Mouse (Mus musculus) ovary, postnatal 14 days (tissue): ENCODE data around the gene Vps16.

Source experiments
- DNase-seq: peaks from one replicate; pipeline ENCODE4 v3.0.0; 2022; ENCODE audit warnings: low spot score

Gene Vps16

GRCm38 (mm10) chr2:130424126-130424853, at the start of gene Vps16, which contains the start of gene Pced1a:
TSS of gene Vps16 (plus strand) at chr2:130424339.
TSS of gene Pced1a (minus strand) at chr2:130424701.
- DNase-seq, result peak; percentile 87

DNA sequence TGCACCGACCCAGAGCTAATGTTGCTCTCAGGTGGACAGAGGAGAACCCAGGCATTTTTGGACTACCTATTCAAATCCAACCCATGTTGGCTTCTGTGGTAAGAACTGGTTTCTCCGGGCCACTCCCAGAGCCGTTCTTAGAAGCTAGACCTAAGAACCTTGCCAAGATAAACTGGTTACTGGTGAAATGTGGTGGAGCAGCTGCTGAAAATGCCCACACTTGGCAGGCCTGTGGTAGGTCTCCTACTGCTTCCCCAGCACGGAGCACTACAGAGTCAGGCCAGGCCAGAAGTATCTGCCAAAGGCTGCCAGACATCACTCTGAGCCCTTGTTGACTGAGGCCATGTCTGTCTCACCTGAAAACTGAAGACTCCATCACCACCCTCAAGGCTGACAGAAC, 49.2 kb upstream of the Vps16 start:
- DNase-seq, result no peak

- no peak for DNase-seq
Observed at GRCm38 (mm10) chr2:130383205-130383604, 40.9 kb upstream of the Vps16 start.

GRCm38 (mm10) chr2:130383895-130384294, 40.2 kb upstream of the Vps16 start:
- no peak for DNase-seq

DNA sequence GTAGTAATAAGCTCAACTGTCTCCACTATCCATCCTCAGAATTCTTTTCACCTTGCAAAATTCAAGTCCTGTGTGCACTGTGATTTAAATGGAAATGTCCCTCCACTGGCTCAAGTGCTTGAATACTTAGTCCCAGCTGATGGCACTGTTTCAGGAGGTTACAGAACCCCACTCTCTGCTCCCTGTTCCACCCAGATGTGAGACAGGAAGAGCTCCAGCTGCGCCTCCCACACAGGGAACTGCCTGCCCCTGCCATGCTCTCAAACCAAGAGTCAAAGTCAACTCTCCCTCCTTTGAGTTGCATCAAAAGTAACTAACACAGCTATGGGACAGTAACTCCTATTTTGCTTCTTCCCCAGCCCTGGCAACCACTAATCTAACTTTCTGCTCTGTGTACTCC, 37.9 kb upstream of the Vps16 start:
- no peak for DNase-seq

- no peak for DNase-seq
Observed at GRCm38 (mm10) chr2:130388796-130389195, 35.3 kb upstream of the Vps16 start.

DNA sequence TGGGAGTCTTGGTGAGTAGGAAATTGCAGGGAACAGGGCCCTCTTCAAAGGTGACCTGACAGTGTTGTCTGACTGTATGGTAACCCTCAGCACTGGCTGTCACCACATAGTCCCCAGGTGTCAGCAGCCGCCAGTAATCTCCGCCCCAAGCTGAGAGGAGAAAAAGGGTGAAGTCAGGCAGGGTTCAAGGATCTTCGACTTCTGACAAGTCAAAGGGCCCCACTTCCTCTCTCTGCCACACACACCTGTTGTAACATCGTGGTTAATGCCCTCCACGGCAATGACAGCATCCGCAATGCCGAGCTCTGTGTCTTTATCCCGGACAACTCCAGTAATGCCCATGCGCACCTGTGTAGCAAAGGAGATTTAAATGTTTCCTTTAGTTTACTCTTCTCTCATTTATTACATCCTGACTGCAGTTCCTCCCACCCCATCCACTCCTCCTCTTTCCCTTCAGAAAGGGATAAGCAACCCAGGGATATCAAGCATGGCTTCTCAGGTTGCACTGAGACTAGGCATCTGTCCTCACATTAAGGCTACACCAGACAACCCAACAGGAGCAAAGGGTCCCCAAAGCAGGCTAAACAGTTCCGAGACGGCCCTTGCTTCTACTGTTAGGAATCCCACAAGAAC, 33.0 kb upstream of the Vps16 start:
- no peak for DNase-seq

DNA sequence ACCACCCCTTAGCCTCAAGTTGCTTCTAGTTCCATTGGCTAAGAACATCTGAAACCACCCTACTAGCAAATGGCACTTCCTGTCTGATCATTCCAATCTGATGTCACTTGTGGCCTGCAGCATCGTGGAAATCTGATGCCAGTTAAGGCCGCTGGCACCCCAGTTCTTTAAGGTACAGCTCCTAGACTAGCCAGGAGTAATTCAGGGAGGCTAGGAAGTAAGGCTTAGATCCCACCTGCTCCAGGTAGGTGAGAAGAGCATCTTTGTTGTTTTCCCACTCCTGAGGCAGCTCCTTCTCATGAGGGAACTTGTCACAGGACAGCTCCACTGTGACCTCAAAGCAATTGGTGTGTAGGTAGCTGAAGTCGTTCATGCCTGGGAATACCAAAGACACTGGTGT, 31.3 kb upstream of the Vps16 start:
- DNase-seq, result no peak

- DNase-seq, result no peak
Observed at GRCm38 (mm10) chr2:130395696-130396095, 28.4 kb upstream of the Vps16 start.

- DNase-seq, result peak; percentile 17
Observed at GRCm38 (mm10) chr2:130397186-130397985, 26.8 kb upstream of the Vps16 start, which contains the start of gene Cpxm1. TSS of gene Cpxm1 (minus strand) at chr2:130397574.

DNA sequence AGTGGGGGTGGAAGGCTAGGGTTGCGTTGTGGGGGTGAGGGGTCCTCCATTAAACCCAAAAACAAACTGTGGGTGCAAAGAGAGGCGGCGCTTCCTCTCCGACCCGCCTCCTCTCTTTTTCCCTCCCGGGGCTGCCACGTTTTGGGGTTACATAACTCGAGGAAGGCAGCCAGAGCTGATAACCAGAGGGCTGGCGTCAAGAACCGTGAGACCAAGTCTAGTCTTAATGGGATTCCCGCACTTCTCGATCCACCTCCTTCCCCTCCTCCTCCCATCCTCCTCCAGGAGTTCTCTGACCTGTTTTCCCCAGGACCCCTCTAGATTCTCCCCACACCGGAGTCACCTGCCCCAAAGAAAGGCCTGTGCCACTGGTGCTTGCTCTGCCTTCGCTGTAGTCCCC, 26.0 kb upstream of the Vps16 start:
- no peak for DNase-seq

GRCm38 (mm10) chr2:130400046-130400445, 24.1 kb upstream of the Vps16 start:
- DNase-seq, result no peak

DNA sequence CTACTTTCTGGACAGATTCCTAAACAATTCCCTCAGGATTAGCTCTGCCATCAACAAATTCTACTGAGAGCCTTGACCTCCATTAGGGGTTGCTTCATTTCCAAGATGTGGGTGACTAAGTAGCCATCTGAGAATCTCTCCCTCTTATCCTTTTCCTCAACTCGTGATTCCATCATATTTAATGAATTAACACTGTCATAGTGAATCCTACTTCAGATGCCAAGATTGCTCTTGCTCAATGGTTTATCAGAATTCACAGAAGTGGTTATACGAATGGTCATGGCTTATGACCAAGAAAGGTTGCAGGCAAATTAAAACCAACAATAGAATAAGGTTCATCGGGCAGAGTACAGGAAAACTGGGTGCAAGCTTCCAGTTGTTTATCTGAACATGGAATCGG, 22.2 kb upstream of the Vps16 start:
- no peak for DNase-seq

DNA sequence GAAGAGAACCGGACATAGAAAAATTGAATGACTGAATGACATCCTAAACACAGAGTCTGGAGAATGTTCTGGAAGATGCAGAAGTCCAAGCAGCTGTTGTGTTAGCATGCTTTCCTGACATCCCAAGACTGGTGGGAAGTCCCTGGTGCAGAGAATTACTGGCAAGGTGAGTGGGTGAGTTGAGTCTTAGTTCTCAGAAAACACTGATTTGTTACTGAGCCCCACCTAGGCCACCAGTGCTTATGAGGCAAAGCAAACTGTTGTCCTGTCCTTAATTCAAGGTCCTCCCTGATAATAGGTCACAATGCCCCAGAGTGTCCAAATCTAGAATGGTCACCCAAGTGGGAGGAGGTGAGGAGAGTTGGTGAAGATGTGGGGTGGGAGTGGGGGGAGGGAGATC, 19.2 kb upstream of the Vps16 start, which contains the start of the genes Gm28372 and 1700020A23Rik:
Gm28372 (plus strand) TSS at position 301 of the 400 bp plus-strand sequence.
1700020A23Rik (plus strand) TSS at position 321 of the 400 bp plus-strand sequence.
- no peak for DNase-seq

DNA sequence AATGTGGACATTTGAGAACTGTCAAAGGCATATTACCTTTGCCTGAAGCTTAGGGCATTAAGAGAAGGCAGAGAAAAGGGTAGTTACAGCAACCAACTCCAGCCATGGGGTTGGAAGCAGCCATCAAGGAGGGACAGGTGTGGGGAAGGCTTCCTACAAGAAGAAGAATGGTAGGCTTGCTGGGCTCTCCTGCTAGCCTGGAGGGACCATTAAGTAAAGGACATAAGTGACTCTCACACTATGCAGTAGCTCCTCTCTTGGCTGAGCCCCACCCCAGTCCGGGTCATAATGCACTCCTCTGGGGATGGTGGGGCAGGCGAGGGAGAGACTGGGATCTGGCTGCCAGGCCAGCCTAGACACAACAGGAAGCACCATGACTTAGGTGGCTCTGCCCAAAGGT, 18.0 kb upstream of the Vps16 start, which contains the start of gene Tmem239:
Tmem239 (plus strand) TSS at position 301 of the 400 bp plus-strand sequence.
- no peak for DNase-seq

GRCm38 (mm10) chr2:130408194-130408593, 15.9 kb upstream of the Vps16 start:
- DNase-seq, result no peak

DNA sequence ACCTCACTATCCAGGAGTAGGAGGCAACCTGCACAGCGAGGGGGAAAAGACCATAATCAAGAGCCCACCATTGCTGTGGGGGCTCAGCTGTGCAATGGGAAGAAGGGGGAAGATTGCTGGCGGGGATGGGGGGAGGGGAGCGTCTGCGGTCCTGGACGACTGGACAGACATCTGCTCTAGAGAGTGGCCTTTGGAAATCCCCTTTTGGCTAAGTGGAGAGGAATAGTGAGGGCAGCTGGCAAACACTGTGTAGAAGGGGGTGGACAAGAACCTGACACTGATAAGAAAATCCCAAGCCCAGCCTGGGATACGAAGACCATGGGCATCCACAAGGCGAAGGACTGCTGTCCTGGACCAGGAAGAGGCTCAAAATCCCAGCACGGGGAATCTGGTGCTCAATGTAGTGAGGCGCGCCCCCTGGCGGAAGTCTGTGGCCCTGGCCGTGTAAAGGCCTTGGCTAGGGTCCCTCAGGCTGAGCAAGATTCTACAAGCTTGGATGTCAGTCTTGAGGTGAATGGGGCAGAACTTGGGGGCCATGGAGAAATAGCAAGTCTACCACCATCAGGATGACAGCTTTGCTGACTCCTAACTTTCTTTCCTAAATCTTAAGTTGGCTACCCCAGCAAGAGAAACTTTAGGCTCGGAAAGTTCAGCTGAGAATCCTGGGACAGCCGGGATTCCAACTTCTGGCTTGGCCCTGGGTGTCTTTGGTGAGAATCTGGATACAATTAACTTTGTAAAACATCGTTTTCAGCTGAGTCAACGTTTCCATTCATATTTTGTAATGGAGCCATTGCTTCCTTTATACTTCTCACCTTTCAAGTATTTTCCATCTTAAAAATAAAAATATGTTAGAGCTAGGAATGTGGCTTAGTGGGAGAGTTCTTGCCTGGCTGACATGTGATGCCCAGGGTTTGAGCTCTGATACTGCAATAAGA, 12.3 kb upstream of the Vps16 start:
- peak; percentile 93 for DNase-seq

DNA sequence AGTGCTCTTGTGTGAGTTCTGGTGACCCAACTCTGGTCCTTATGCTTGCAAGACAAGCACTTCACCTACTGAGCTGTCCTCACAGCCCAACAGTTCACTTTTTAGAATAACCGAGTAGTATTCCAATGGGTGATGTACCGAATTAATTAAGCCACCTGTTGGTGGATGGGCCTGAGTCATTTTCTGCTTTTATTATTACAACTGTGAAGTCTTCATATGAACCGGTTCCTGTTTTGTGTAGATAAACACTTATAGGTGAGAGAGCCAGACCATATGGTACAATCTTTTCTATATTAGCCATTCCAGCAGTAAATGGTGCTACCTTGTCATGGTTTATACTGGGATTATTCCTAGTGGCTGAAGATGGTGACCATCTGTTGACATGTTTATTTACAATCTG, 11.4 kb upstream of the Vps16 start:
- DNase-seq, result no peak

DNA sequence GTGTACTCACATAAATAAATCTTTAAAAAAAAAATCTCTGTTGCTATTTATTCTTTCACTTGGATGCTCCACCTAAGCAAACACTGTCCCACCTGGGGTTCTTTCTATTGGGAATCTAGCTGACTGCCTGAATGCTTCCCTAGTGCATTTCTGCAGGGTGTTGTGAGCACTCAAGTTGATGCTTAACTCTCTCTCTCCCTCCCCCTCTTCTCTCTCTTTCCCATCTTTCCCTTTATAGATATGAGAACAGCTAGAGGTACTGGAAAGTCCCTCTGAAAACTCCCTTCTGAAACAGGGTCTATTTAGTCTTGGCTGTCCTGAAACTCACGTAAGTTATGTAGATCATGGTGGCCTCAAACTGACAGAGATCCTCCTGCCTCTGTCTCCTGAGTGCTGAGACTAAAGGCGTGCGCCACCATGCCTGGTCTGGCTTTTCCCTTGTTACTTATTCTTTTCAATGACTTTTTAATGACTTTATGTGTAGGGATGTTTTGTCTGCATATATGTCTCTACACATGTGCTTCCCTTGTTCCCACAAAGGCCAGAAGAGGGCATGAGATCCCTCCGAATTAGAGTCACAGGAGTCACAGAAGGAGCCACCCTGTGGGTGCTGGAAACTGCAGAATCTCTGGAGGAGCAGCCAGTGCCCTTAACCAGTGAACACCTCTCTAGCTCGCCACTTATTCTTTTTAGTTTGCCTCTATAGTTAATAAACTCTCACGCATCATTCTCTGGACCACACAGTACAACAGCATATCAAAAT, 9.9 kb upstream of the Vps16 start:
- no peak for DNase-seq

DNA sequence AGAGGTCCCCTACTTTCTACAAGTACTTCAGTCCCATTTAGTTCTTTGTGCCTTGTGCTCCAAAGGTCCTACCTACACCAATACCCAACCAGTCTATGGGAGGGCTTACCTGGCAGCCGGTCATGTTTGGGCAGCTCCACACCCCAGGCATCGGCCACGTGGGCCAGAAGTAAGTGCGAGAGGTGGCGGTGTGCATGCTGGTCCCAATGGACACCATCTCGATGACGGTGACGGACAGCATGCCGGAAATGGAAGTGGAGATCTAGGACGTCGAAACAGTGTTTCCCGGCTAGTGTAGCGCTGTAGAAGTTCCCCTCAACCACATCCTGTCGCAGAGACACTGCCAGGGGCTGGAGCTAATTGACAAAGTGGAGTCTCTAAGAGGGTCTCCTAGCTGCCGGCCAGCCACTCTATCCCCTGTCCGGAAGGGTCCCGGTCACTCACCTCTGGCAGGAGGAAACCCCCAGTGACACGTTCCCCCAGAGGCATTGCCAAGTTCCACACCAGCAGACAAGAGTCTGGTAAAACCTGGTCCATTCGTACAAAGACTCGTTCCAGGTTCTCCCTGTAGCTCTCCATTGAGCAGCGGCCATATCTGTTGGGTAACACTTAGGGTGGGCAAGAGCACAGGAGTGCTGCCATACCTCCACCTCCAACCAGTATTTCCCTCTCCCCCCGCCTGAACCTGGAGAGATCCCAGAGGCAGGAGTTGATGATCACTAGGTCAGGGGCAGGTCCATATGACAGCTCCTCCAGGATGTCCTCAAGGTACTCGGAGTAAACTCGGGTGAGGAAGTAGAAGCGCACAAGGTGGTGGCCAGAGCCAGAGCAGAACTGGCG, 2.1 kb upstream of the Vps16 start:
- DNase-seq, result no peak
